Mouse (Mus musculus) B cell, adult 62 days (primary cell): ENCODE results near the gene Gjb6. TPM values are rescaled to one million over a fixed set of nuclear protein-coding genes. Genes with fewer than 3 reads are reported as not detected.

Experiments
- total RNA-seq: library from RNA; stranded (reverse); gene quantifications from 4 replicates; pipeline ENCODE4 v1.2.4, GENCODE M21; 2023

Gjb6 gene
- not detected in 4 replicates for total RNA-seq

GRCm38 (mm10) chr14:57133161-57133661, at the start of gene Gjb6:
Gene Gjb6 (minus strand): TSS chr14:57133611.

DNA sequence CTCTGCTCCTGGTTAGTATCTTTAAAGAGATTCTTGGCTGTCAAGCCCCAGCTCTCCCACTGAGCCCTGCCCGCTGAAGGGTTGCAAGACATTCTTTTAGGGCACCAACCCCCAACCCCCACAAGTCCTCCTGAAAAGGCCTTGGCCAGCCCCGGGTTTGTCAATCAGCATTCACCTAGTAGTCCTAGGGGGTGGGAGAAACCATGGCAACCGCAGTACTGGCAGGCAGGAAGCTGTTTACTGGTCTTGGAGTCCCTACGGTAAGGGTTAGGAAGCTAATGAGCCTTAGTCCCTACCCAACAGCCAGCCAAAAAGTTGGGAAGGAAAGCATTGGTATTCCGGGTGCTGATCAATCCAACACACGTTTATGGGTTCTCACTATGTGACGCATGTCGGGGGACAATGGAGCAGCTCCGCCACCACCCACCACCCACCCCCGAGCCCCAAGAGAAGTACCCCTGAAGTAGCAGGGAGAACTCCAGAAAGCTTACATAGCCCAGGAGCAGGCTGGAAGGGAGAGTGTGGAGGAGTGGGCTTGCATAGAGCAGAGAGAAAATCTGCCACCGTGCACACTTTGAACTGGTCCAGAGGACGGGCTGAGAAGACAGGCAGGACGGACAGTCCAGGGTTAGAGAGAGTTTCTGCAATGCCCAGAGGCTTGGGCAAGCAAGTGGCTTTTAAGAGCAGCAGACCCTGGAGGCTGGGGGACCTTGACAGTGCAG, 17.4 kb downstream of the Gjb6 start, which contains the start of gene Gm4491:
Gene Gm4491 (minus strand): TSS at position 61 of the 722 bp plus-strand sequence.

DNA sequence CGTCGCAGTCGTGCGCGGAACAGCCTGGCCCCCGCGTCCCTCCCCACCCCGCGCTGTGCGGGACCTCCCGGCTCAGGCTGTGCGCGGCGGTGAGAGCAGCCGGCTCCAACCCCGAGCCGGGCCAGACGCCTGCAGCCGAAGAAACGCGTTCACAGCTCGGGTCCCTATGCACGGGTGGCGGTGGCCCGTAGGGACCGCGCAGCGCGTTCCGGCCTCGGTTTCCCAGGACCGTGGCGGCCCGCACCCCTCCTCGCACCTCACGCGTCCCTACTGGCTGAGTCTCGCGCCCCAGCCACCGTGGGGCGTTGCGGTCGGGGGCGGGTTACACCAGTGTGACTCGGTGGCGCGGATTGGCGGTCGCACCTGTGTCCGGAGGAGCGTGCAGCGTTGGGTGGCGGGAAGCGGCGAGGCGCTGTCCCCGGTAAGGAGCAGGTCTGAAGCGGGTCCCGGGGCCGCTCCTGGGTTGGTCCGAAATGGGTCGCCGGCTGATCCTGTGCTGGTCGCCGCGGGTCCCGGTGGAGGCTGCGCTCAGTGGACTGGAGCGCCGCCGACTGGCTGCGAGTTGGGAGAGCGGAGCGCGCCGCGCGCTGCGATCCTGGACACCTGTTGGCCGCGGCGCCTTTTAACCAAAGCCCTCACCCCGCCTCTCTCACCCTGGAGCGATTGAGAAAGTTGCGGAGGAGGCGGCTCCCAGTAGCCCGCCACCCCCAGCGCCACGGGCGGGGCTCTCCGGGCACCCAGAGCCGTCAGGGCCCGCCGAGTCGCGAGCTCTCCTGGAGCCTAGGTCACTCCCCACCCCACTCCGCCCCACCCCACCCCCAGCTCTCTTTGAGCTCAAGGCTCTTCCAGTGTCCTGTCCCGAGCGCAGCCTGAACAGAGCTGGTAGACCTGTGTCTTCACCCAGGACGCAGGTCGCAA, 29.0 kb downstream of the Gjb6 start, which contains the start of gene Gjb2:
Gene Gjb2 (minus strand): TSS at position 597 of the 918 bp plus-strand sequence.

Other genes starting within 250 kb of the Gjb6 start
- 120 to 132 TPM (median 124 TPM) in 4 replicates for gene Zmym2, start 247.0 kb downstream of the Gjb6 start, total RNA-seq
- not detected in 4 replicates for gene Gja3, start 75.5 kb downstream of the Gjb6 start, total RNA-seq
- gene Gjb2, start 28.9 kb downstream of the Gjb6 start, total RNA-seq, result not detected in 4 replicates
- gene Gm4491, start 17.7 kb downstream of the Gjb6 start, total RNA-seq, result not detected in 4 replicates